Mouse (Mus musculus): Measurements from ENCODE around the gene Prr7. TPM values are rescaled to one million over a fixed set of nuclear protein-coding genes. Genes with fewer than 3 reads are reported as not detected.

The Prr7 gene
- total RNA-seq, 2 experiments from 2014 or later = 0.21 TPM; not detected in 1

DNA sequence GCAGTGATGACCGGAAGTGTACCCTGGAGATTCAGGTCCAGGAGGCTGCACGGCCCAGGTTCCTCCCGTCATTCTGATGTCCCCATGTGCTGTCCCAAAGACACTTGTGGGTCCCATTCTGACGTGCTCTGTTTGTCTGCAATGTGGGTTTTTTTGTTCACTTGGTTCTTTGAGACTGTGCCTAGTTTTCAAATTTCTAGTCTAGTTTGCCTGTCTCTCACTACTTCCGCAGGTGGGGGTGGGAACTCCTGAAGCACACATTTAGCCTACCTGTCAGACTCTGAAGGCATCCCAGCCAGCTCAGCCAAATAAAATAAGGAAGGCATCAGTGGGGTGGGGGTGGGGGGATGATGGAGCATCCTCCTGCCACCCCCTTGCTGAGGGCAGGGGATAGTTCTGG, 15.9 kb upstream of the Prr7 start:
- no peak for DNase-seq (ENCODE audit: low spot score)

DNA sequence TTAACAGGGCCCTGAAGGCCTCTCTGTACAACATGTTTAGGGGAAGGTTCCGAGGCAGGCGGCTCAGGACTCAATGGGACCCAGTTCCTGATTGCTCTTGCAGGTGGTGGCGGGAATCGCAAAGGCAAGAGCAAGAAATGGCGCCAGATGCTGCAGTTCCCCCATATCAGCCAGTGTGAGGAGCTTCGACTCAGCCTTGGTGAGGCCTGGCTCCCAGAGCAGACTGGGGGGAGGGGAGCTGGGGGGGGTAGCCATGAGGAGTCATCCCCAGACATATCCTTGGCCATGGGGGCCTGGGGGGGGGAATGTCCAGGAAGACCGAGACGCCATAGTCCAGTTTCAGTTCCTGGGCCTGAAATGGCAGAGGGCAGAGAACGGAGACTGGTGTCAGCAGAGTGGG, 14.9 kb upstream of the Prr7 start:
- DNase-seq (ENCODE audit: low spot score) = no peak

DNA sequence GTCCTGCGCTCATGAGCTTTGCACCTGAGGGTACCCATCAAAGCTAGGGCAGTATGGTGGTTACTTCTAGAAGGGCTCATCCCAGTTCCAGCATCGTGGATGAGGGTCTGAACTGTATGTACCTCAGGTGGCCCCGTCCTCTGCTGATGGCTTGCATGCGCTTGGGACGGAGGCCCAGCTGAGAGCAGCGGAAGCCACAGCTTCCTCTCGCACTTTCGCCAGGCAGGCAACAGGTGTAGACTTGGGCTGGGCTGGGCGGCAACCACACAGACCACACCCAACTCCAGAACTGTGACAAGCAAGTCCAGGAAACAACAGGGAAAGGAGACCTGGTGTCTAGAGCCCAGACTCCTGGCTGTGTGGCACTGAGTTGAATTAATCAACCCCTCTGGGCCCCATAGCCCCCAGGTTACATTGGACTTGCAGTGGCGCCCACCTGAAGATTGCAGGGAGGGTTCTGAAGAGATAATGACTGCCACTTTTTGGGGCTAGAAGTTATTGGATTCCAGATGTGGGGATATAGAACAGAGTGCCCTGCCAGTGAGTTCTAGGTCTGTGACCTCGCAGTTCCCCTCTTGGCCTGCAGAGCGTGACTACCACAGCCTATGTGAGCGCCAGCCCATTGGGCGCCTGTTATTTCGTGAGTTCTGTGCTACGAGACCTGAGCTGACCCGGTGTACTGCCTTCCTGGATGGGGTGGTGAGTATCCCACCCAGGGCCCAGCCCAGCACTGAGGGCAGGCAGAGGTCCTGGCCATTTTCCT, 14.2 kb upstream of the Prr7 start:
- DNase-seq (ENCODE audit: low spot score) = no peak

DNA sequence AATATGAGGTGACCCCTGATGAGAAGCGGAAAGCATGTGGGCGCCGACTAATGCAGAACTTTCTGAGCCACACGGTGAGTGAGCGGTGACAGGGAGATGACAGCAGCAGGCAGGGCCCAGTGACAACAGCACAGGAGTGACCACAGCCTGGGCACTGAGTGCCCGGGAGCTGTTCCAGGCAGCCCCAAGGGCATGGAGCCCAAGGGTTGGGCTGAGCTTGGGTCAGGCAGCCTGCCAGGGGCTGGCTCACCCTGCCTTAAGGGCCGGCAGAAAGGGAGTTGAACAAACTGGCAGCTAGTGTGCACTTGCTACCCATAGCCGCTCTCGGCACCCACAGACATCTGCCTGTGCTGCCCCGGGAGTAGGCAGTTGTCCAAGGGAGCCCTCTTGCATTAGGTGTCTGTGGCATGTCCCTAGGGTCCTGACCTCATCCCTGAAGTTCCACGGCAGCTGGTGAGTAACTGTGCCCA, 13.5 kb upstream of the Prr7 start:
- peak; percentile 90 for DNase-seq (ENCODE audit: low spot score)

DNA sequence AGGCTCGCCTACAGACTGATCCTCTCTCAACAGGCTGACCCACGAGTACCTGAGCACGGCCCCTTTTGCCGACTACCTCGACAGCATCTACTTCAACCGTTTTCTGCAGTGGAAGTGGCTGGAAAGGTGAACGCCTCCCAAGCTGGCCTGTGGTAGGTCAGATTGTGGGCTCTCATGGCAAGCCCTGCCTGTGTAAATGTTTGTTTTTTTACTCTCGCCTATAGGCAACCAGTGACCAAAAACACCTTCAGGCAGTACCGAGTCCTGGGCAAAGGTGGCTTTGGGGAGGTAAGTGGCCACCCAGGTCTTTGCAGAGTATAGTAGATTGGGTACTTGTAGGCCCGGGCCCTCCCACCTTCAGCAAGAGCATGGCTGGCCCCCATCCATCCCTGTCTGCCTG, 12.8 kb upstream of the Prr7 start:
- DNase-seq (ENCODE audit: low spot score) = no peak

DNA sequence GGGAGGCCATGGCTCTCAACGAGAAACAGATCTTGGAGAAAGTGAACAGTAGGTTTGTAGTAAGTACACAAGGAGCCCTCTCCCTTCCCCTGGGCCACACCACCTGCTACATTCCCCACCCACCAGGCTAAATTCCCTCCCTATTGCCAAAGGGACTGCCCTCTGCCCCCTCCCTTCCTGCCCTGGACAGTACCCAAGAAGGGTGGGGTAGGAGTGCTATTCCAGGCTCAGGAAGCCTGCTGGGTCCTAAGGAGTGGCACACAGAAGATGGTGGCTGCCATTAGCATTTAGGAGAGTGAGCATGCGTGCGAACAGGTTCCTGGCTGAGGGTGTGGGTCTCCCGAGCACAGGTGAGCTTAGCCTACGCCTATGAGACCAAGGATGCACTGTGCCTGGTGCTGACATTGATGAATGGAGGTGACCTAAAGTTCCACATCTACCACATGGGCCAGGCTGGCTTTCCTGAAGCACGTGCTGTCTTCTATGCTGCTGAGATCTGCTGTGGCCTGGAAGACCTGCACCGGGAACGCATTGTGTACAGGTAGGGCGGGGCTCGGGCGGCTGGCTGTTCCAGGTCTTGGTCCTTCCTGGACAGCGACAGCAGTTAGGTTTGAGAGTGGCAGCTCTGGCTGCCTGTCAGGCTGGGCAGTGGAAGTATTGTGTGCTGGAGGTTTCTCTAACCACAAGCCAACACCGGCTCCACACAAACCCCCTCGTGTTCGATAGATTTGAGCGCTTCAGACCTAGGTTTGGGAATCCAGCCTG, 12.1 kb upstream of the Prr7 start:
- DNase-seq (ENCODE audit: low spot score) = peak; percentile 65

DNA sequence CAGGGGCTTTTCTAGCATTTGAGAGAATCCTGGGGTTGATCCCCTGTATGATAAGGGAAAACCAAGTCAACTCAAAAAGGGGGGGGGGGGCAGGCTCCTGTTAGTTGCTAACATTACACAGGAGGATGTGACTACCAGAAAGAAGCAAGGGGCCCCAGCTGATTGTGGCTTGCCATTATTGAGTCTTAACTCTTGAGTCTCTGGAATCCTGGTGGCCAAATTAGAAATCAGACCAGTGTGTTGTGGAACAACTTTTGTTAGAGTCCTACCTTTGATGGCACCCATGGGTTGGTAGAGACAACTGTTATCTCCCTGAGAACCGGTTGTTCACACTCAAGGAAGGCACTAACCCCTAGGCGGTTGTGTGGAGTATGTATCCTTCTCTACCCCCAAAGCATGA, 1.1 kb upstream of the Prr7 start:
- no peak for DNase-seq (ENCODE audit: low spot score)

DNA sequence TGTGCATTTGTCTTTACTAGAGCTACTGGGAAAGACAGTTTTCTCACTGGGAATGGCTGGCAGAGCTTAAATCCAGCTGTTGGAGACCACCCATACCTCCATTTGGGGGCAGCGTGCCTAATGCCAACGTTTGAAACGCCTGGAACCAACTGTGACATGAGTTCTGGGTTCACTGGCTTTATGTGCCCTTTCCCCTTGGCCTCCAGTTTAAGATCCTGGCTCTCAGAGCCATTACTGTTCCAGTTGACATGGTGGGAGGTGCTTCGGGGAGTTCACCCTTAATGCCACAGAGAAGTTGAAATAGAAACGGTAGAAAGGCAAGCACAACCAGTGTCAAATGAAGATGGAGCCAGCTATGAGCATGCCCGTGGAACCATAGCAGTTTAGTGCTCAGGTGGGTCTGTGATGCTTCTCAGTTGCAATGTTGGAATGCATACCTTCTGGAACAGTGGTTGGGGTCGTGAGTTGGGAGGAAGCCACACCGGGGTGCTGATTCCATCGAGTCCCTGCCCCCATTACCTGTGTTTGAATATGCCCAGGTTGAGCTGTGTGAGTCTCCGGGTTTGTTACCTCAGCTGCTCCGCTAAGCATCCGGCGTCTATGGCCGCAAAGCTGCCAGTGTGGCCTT, 554 bp upstream of the Prr7 start:
- no peak for DNase-seq (ENCODE audit: low spot score)

DNA sequence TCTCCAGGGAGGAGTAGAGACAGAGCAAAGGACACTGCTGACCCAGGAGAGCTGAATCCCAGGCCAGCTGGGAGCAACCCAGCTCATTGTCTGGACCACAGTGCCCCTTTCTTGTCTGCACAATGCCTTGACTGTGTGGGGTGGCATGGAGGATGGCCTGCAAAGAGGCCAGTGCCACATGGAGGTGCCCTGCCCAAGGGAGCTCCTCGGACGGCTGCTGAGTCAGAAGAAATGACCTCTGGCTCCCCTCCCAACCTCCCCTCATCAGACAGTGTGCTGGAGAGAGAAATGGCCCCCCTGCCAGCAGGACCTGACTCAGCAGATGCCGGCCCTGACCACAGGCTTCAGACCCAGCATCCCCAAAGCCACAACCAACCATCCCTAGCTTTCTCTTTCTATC, 1.1 kb downstream of the Prr7 start:
- DNase-seq (ENCODE audit: low spot score) = no peak

DNA sequence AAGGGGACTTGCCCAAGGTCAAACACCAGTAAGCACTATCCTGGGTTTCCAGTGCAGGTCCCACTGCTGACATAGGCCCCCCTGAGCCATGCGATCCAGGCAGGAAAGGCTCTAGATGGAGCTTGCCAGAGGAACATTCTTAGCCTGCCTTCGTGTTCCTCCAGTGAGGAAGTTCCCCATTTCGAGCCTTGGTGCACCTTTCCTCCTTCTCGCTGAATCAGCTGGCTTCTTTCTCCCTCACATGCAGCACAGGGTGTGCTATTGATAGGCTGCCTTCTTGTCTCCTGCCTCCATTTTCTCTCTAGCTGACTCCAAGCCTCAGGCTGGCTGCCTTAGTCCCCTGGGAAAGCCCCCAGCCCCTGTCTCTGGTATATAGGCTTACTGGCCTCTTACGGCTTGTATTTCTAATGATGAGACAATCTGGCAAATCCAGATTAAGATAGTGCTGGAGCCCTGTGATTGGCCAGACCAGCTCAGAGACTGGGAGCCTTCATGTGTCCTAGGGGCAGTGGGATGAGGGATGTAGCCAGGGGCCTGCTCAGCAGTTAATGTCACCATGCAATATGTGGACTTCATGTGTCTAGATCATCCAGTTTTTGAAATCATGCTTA, 1.9 kb downstream of the Prr7 start:
- no peak for DNase-seq (ENCODE audit: low spot score)

DNA sequence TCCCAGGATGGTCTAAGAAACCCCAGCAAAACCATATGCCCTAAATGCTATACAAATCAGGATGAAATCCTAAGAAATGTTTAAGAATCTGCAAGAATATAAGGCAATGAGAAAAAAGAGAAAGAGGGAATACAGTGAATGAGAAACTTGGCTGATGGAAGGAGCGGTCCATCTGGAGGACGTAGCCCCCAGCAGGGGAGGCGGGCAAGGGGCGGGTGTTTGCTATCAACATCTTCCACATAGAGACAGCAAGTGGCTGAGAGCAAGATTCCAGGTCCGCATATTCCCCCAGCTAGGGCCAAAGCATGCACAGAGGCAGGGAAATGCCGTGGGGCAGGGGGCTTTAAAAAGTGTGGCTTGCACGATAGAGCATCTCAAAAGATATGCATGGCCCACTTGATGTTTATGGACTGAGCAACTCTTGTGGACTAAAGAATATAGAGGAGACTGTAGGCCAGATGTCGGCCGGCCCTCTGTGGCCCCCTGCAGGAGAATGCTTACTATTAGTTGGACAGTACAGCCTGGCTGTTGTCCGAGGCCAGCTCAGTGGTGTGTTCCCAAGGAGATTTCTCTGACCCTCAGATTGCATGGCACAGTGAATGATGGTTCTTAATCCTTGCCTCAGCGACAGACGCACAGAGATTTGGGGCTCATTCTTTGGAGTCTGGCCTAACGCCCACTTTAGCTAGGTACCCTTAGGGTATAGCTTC, 4.9 kb downstream of the Prr7 start:
- DNase-seq (ENCODE audit: low spot score) = peak; percentile 49

DNA sequence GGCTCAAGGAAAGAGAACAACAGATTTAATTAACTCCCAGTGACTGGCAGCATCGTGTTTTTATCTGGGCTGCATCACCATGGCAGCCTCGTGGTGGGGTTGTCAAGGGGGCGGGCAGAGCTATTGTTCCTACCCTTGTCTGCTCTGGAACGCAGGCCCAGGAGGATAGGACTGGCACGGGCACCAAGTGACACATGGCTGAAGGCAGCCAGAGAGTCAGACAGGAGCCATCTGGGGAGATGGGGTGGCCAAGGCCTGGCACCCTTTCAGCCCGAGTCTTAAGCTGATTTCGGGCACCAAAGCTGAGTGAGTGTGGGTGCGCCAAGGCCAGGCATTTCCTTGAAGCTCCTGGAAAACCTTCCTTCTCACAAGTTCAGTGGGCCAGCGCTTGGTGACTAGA, 6.3 kb downstream of the Prr7 start:
- DNase-seq (ENCODE audit: low spot score) = no peak

DNA sequence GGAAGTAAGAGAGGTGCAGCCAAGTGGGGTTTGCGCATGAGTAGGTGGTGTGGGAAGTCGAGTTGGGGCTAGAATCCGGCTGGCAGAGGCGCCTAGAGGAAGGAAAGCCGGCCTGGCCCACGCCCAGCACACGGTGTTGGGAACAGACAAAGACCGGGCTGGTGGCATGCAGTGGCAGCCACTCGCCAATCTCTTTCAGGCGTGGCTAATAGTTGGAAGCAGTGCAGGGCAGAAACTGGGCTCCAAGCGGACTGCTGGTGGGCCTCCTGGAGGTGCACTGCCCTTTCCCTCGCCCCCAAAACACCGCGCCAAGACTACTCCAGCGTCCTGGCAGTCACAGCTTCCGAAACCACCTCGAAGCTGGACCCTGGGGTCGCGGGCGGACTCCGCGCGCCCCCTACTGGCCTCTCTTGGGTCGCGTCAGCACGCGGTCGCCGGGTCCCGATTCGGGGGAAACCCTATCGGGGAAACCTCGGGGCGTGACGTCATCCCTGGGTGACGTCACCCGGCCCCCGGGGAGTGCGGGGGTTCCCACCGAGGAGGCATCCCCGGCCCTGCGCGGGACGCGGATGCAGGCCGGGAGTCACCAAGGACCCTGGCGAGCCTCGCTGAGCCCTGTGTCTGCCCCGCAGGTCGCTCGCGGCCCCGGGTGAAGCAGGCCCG, 7.2 kb downstream of the Prr7 start:
- DNase-seq (ENCODE audit: low spot score) = peak; percentile 81

DNA sequence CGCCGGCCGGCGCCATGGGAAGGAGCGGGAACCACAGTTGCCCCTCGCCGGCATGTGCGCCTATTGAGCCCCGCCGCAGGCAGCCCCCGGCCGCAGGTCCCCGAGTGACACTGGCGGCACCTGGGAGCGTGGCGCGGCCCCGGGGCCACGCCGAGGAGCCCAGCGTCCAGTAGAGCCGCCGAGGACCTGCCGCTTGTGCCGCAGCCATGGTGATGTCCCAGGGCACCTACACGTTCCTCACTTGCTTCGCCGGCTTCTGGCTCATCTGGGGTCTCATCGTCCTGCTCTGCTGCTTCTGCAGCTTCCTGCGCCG, 7.7 kb downstream of the Prr7 start:
- no peak for DNase-seq (ENCODE audit: low spot score)

DNA sequence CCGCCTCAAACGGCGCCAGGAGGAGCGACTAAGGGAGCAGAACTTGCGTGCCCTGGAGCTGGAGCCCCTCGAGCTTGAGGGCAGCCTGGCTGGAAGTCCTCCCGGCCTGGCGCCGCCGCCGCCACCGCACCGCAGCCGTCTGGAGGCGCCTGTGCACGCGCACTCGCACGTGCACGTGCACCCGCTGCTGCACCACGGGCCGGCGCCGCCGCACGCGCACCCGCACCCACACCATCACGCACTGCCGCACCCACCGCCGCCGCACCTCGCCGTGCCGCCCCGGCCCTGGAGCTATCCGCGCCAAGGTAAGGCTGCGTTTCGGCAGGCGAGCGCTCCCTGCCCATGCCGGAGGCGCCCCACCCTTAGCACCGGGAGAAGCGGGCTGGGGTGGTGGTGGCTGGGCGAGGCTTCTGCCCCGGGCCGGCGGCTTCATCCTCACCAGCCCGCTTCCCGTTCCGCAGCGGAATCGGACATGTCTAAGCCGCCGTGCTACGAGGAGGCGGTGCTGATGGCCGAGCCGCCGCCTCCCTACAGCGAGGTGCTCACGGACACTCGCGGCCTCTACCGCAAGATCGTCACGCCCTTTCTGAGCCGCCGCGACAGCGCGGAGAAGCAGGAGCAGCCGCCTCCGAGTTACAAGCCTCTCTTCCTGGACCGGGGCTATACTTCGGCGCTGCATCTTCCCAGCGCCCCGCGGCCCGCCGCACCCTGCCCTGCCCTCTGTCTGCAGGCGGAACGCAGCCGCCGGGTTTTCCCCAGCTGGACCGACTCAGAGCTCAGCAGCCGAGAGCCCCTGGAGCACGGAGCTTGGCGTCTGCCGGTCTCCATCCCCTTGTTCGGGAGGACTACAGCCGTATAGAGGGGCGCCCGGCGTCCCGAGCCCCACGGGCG, 8.3 kb downstream of the Prr7 start:
- DNase-seq (ENCODE audit: low spot score) = no peak

DNA sequence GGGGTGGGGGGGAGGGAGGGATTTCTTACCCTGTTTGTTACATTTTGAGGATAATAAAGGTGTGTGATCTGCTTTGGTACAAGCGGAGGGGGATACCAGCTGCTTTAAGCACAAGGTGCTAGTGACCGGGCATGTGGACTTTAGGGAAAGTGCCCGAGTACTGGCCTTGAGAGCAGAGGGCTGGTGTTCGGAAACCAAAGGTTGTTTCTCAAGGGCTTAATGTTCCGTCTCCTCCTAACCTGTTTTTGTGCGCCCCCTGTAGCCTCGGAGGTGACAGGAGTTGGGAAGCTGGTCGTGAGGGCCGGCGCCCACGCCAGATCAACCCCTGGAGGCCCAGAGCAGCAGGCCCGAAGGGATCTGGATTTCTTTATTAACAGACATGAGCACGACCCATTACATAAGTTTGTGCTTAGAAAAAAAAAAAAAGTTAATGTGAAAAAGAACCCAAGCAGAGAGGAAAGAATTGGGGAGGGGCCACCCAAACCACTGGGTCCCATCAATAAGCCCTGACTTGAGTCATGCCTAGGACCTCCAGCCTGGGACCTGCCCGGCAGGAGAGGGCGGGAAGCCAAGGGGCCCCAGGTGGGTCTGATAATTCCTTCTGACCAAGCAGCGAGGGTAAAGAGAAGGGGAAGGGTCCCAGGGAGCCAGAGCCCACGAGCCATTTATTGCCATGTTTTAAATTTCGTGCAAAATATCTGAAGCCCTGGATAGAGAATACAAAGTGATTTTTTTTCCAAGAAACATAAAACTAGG, 9.2 kb downstream of the Prr7 start:
- DNase-seq (ENCODE audit: low spot score) = no peak

DNA sequence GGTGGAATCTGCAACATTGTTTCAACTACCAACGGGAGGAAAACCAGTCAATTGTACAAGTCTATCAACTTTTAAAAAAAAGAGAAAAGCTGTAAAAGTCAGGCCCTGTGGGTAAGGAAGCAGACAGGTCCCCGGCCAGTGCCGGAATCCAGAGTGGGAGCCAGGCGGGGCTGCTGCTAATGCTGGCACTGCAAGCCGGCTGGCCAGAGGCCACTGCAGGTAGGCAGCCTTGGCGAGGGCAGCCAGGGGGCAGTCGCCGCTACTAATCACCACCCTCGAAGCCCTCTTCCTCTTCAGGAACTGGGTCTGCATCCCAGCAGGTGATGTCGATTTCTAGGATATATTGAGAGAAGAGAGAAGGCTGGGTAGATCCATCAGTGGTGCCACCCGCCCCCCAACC, 9.9 kb downstream of the Prr7 start:
- DNase-seq (ENCODE audit: low spot score) = no peak

DNA sequence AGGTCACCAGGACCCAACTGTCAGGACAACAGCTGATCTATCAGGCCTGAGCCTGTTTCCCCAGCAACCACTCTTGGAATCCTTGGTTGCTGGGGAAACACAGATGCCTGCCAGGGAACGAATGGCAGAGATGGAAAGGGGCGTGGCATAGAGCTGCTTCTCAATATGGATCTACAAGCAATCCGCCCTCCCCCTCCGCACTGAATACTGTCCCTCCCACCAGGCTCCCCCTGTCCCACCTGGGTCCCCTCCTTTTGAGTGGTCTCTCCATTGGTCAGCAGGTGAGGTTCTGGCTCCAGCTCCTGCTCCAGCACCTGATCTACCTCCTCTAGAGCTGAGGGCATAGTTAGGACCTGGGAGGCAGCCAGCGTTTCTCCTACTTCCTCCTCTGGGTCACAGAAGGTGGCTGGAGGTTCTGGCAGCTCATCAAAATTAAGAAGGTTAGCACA, 10.6 kb downstream of the Prr7 start:
- no peak for DNase-seq (ENCODE audit: low spot score)

DNA sequence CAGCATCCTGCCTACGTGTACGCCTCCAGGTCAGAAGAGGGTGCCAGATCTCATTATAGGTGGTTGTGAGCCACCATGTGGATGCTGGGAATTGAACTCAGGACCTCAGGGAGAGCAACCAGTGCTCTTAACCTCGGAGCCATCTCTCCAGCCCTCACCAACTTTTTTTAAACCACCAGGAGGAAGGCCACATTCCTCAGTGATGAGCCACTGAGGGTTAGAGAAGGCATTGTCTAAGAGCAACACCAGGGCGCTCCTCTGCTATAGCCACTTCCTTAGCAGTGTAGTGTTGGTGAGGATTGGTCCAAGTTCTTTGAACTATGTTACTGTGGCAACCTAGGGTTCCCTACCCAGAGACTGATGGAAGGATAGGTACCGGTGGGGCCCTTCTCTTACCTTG, 11.7 kb downstream of the Prr7 start:
- no peak for DNase-seq (ENCODE audit: low spot score)

All from gastrocnemius, adult 18-20 months (tissue).